Mouse (Mus musculus) brain, adult 2 months (tissue): ENCODE measurements around the gene Eci1.

ENCODE experiments used
- DNase-seq: peaks from one replicate; pipeline ENCODE4 v3.0.0; 2011; ENCODE audit warnings: low read depth, low spot score

The Eci1 gene

GRCm38 (mm10) chr17:24473612-24474275 is 47.3 kb downstream of the Eci1 start, which contains the start of gene Bricd5:
Gene Bricd5 (plus strand): TSS chr17:24473884.
- DNase-seq, result no peak

- DNase-seq, result peak; percentile 85
Observed at GRCm38 (mm10) chr17:24474557-24474956, 48.1 kb downstream of the Eci1 start.

- no peak for DNase-seq
Observed at GRCm38 (mm10) chr17:24475586-24475985, 49.1 kb downstream of the Eci1 start.

GRCm38 (mm10) chr17:24476022-24476776 is 49.8 kb downstream of the Eci1 start:
- DNase-seq, result no peak

- no peak for DNase-seq
Observed at GRCm38 (mm10) chr17:24477053-24477984, 50.9 kb downstream of the Eci1 start.

- DNase-seq, result peak; percentile 48
Observed at GRCm38 (mm10) chr17:24477985-24478600, 51.7 kb downstream of the Eci1 start.

GRCm38 (mm10) chr17:24478663-24479380 is 52.4 kb downstream of the Eci1 start, which contains the start of gene Mlst8:
Gene Mlst8 (minus strand): TSS chr17:24479078.
- DNase-seq, result peak; percentile 98

GRCm38 (mm10) chr17:24479431-24479830 is 53.0 kb downstream of the Eci1 start:
- no peak for DNase-seq

GRCm38 (mm10) chr17:24480201-24480826 is 53.9 kb downstream of the Eci1 start:
- no peak for DNase-seq

- no peak for DNase-seq
Observed at GRCm38 (mm10) chr17:24481027-24481815, 54.8 kb downstream of the Eci1 start.

GRCm38 (mm10) chr17:24483495-24483894 is 57.1 kb downstream of the Eci1 start:
- DNase-seq, result no peak

GRCm38 (mm10) chr17:24485090-24485860 is 58.8 kb downstream of the Eci1 start:
- DNase-seq, result peak; percentile 68

GRCm38 (mm10) chr17:24488186-24488661 is 61.8 kb downstream of the Eci1 start, which contains the start of gene Caskin1:
Gene Caskin1 (plus strand): TSS chr17:24488601.
- DNase-seq, result peak; percentile 88

- DNase-seq, result peak; percentile 69
Observed at GRCm38 (mm10) chr17:24488662-24489264, 62.3 kb downstream of the Eci1 start.
